Mouse (Mus musculus) G1E (cell line): ENCODE results near the gene Gramd1b.

ENCODE experiments used
- CTCF ChIP-seq: IDR thresholded peaks from 2 replicates; pipeline ENCODE4 v1.5.1; 2012; ENCODE audit warnings: low read depth, low read length, inconsistent platforms, mixed read lengths
- GATA1 ChIP-seq: IDR thresholded peaks from 2 replicates; pipeline ENCODE4 v1.6.1; 2012; ENCODE audit warnings: borderline replicate concordance, low read length, inconsistent platforms, mixed read lengths
- GATA2 ChIP-seq: IDR thresholded peaks from 2 replicates; pipeline ENCODE4 v1.6.1; 2012; ENCODE audit warnings: low read depth, low read length, inconsistent platforms, borderline replicate concordance
- POLR2AphosphoS5 ChIP-seq: IDR thresholded peaks from 2 replicates; pipeline ENCODE4 v1.6.1; 2012; ENCODE audit warnings: low read depth, low read length, inconsistent platforms; ENCODE audit not compliant: insufficient replicate concordance
- TAL1 ChIP-seq: conservative IDR thresholded peaks from 2 replicates; pipeline ENCODE4 v1.6.1; 2012; ENCODE audit warnings: low read depth, low read length, inconsistent platforms, mixed read lengths

- no peak for TF ChIP-seq CTCF
- TF ChIP-seq GATA1 = no peak
- TF ChIP-seq TAL1 = no peak
- TF ChIP-seq POLR2AphosphoS5 = no peak
- TF ChIP-seq GATA2 = no peak
Observed at GRCm38 (mm10) chr9:40302375-40302774, 228.8 kb downstream of the Gramd1b start.
